Mouse (Mus musculus): ENCODE measurements at regions not wholly inside any gene's neighbourhood (a gene's known extent, or its start where the extent isn't known, plus 50 kb on each side); places are given as distances from the start of the nearest gene placed in this dataset.
A peak's percentile ranks its signal among the peaks of the same experiment; 100 is the strongest.

DNA sequence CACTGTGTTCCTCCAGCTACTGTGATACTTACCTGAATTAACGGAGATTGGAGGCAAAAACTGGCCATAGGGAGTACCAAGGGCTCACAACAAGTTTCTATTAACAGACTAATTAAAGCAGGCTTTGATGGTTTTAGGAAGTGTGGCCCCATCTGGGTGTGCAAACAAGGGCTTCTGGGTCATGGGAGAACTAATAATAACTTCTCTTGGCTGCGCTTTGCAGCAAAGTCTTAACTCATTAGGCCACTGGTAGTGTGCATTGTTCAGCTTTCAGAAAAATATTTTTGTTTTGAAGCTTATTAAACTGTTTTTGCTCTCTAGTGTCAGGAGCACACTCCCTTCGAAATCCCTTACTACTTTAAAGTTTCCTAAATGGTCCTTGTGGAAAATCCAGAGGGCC, 110.4 kb upstream of the Nxt1 start:
- ATAC-seq (replicated peaks; ENCODE audit: low FRiP score, low read depth) = no peak
- no peak for TF ChIP-seq CTCF (IDR thresholded peaks at IDR 0.05; ENCODE audit: low read depth)
- no peak for DNase-seq (ENCODE audit: low spot score)
- no peak overlapping the region for H3K4me3 ChIP-seq (replicated peaks; ENCODE audit: low read depth, low read length)
- H3K4me1 ChIP-seq (replicated peaks; ENCODE audit: insufficient read depth, low read length) = no peaks in the 10 kb centered on the region
- WGBS = 73% methylated on average over 3 of the region's 3 CpGs
- no peaks in the 10 kb centered on the region for H3K36me3 ChIP-seq (ENCODE audit: insufficient read depth, low read length)
- no peak overlapping the region for H3K4me2 ChIP-seq (ENCODE audit: low read length)
- no peaks in the 10 kb centered on the region for H3K9me3 ChIP-seq (replicated peaks; ENCODE audit: low read length)
- no peak overlapping the region for H3K27ac ChIP-seq
- no peaks in the 10 kb centered on the region for H3K27me3 ChIP-seq (ENCODE audit: insufficient read depth, low read length)
- H3K9ac ChIP-seq (ENCODE audit: low read depth, low read length) = no peak overlapping the region

DNA sequence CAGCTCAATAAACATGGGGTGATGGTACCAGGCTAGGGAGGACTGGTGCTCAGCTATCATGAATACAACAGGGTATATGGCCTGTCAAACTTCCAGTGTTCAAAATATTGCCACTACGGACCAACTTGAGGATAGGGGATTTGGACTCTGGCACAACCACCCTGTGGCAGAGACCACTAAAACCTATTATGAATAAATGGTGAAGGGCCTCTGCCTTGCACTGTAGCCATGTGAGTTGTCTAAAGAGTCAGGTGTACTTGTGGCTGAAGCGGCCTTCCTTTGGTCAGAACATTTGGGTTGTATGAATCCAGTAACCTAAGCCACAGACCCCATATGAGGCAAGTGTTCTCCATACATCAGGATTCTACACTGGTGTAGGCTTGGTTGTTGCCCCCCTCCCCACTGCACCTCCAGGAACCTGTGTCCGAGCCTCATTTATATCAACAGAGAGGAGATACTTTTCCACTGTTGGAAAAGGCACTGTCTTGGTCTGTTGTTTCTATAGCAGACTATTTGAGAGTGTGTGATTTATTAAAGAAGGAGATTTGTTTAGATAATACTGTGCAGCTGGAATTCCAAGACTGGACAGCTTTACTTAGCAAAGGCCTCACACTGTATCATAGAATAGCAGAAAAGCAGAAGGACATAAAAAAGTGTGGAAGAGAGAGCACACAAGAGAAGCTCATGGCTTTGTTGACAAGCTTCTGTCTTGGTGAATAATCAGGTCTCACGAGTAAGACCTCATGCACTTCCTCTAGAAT, 112.2 kb upstream of the Nxt1 start:
- WGBS = 78% methylated on average over 4 of the region's 4 CpGs
- Histone ChIP-seq H3K4me3 (replicated peaks; ENCODE audit: low read depth, low read length) (no peak overlapping the region), H3K9me3 (replicated peaks; ENCODE audit: low read length) (no peaks in the 10 kb centered on the region), H3K9ac (ENCODE audit: low read depth, low read length) (no peak overlapping the region), H3K4me2 (ENCODE audit: low read length) (no peak overlapping the region), H3K36me3 (ENCODE audit: insufficient read depth, low read length) (no peaks in the 10 kb centered on the region), H3K4me1 (replicated peaks; ENCODE audit: insufficient read depth, low read length) (no peaks in the 10 kb centered on the region), H3K27ac (no peak overlapping the region), H3K27me3 (ENCODE audit: insufficient read depth, low read length) (no peaks in the 10 kb centered on the region)
- TF ChIP-seq CTCF (IDR thresholded peaks at IDR 0.05; ENCODE audit: low read depth) = no peak
- ATAC-seq (replicated peaks; ENCODE audit: low FRiP score, low read depth) (no peak), DNase-seq (ENCODE audit: low spot score) (peak; percentile 24)

DNA sequence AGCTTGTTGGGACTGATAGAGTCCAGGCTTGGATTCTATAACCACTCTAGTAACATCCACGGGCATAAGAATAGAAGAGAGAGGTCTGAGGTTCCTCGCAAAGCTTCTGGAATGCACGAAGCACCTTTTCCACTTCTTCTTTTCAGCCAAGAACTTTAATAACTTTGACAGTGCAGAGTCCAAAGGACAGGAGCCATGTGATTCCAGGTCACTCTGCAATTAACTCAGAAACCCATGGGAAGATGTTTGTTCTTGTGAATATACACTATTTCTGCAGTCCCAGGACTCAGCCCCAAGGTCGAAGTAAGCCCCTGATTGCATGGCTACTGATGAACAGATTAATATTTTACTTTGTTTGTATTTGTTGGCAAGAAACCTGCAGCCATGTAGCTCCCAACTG, 113.0 kb upstream of the Nxt1 start:
- Histone ChIP-seq H3K4me3 (replicated peaks; ENCODE audit: low read depth, low read length) (no peak overlapping the region), H3K27ac (no peak overlapping the region), H3K4me1 (replicated peaks; ENCODE audit: insufficient read depth, low read length) (no peaks in the 10 kb centered on the region), H3K27me3 (ENCODE audit: insufficient read depth, low read length) (no peaks in the 10 kb centered on the region), H3K4me2 (ENCODE audit: low read length) (no peak overlapping the region), H3K9ac (ENCODE audit: low read depth, low read length) (no peak overlapping the region), H3K9me3 (replicated peaks; ENCODE audit: low read length) (no peaks in the 10 kb centered on the region), H3K36me3 (ENCODE audit: insufficient read depth, low read length) (no peaks in the 10 kb centered on the region)
- no peak for TF ChIP-seq CTCF (IDR thresholded peaks at IDR 0.05; ENCODE audit: low read depth)
- DNase-seq (ENCODE audit: low spot score) (no peak), ATAC-seq (replicated peaks; ENCODE audit: low FRiP score, low read depth) (no peak)
- WGBS = 75% methylated on average over 4 of the region's 4 CpGs

DNA sequence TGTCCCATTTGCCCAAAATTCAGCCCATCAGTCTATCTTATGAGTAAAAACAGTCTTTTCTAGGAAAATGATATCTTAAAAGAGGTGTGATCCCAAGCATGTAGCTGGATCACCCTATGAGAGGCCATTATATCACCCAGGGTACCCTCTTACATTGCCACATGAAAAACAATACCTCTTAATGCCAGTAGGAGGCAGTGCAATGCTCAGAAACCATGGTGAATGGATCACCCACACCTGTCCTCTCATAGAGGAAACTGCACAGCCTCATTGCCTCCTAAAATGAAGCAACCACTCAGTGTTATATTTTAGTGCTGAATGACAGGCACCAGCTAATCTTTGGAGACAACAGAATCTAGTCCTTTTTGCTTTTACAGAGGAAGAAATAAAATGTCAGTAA, 114.0 kb upstream of the Nxt1 start:
- DNase-seq (ENCODE audit: low spot score) = no peak
- Histone ChIP-seq H3K27me3 (ENCODE audit: insufficient read depth, low read length) (no peaks in the 10 kb centered on the region), H3K27ac (no peak overlapping the region), H3K4me3 (replicated peaks; ENCODE audit: low read depth, low read length) (no peak overlapping the region), H3K36me3 (ENCODE audit: insufficient read depth, low read length) (no peaks in the 10 kb centered on the region), H3K4me2 (ENCODE audit: low read length) (no peak overlapping the region), H3K4me1 (replicated peaks; ENCODE audit: insufficient read depth, low read length) (no peaks in the 10 kb centered on the region), H3K9me3 (replicated peaks; ENCODE audit: low read length) (no peaks in the 10 kb centered on the region), H3K9ac (ENCODE audit: low read depth, low read length) (no peak overlapping the region)
- peak; percentile 38; the same call in 1 of the 2 replicates for TF ChIP-seq CTCF (IDR thresholded peaks at IDR 0.05; ENCODE audit: low read depth)
- no peak for ATAC-seq (replicated peaks; ENCODE audit: low FRiP score, low read depth)

DNA sequence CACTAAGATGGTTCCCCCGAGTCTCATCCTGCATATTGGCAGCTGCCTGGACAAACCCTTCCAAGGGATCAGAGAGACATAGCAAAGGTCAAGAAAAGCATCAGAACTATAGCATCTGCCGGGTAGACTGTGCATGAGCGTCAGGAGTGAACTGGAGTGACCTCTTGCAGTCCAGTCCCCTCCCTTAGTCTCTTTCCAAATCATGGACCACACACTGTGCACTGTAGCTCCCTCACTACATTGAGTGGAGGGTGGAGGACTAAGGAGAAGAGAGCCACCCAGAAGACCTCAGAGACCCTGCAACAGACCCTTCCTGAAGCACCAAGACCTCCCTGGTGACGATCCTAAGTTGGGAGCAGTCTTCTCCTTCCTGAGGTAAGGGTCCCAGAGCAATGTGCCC, 107.8 kb upstream of the Cd93 start:
- H3K27ac ChIP-seq = no peak overlapping the region
- no peak for TF ChIP-seq CTCF (IDR thresholded peaks at IDR 0.05; ENCODE audit: low read depth)
- H3K4me3 ChIP-seq (replicated peaks; ENCODE audit: low read depth, low read length) = no peak overlapping the region
- H3K9me3 ChIP-seq (replicated peaks; ENCODE audit: low read length) = no peaks in the 10 kb centered on the region
- H3K27me3 ChIP-seq (ENCODE audit: insufficient read depth, low read length) = no peaks in the 10 kb centered on the region
- no peak overlapping the region for H3K4me2 ChIP-seq (ENCODE audit: low read length)
- 76% methylated on average over 4 of the region's 4 CpGs for WGBS
- DNase-seq (ENCODE audit: low spot score) (no peak), ATAC-seq (replicated peaks; ENCODE audit: low FRiP score, low read depth) (no peak)
- H3K9ac ChIP-seq (ENCODE audit: low read depth, low read length) = no peak overlapping the region
- no peaks in the 10 kb centered on the region for H3K4me1 ChIP-seq (replicated peaks; ENCODE audit: insufficient read depth, low read length)
- H3K36me3 ChIP-seq (ENCODE audit: insufficient read depth, low read length) = no peaks in the 10 kb centered on the region

DNA sequence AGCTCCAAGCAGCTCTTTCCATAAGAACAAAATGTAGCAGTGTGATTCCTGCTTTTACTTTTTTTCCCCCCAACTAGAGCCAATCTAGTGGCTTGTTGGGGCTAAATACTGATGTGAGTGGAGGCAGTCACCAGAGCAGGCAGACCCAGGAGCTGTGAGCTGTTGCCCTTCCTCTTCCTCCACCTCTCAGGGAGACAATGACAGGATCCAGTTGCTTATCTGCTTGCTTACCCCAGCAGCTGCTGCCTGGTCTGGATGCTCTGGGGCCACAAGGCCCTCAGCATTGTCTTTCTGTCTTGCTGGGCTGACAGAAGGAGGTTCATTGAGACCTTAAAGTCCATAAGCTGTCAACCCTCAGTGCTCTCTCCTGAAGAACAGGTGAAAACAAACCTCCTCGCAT, 106.3 kb upstream of the Cd93 start:
- DNase-seq (ENCODE audit: low spot score) (no peak), ATAC-seq (replicated peaks; ENCODE audit: low FRiP score, low read depth) (no peak)
- H3K36me3 ChIP-seq (ENCODE audit: insufficient read depth, low read length) = no peaks in the 10 kb centered on the region
- H3K27ac ChIP-seq = no peak overlapping the region
- H3K9ac ChIP-seq (ENCODE audit: low read depth, low read length) = no peak overlapping the region
- 97% methylated on average over 1 of the region's 1 CpGs for WGBS
- TF ChIP-seq CTCF (IDR thresholded peaks at IDR 0.05; ENCODE audit: low read depth) = no peak
- no peaks in the 10 kb centered on the region for H3K4me1 ChIP-seq (replicated peaks; ENCODE audit: insufficient read depth, low read length)
- H3K4me2 ChIP-seq (ENCODE audit: low read length) = no peak overlapping the region
- no peak overlapping the region for H3K4me3 ChIP-seq (replicated peaks; ENCODE audit: low read depth, low read length)
- H3K9me3 ChIP-seq (replicated peaks; ENCODE audit: low read length) = no peaks in the 10 kb centered on the region
- no peaks in the 10 kb centered on the region for H3K27me3 ChIP-seq (ENCODE audit: insufficient read depth, low read length)

DNA sequence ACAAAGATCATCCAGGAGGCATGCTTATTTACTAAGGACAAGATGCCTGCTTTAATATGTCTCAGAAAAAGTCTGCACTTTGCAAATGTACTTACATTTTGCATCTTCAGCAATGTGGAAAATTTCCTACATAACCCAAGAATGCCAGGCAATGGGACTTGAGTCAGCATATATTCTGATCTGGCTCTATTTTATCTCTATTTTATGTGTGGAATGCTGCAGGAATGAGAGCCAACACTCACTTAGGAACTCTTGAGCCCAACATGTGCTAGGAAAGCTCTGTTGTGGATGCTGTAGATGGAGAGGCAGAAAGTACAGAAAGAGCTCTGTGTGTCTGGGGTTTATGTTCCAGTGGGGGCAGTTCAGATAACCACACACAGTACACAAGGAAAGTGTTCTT, 99.0 kb upstream of the Cd93 start:
- Histone ChIP-seq H3K9me3 (replicated peaks; ENCODE audit: low read length) (no peaks in the 10 kb centered on the region), H3K4me2 (ENCODE audit: low read length) (no peak overlapping the region), H3K4me1 (replicated peaks; ENCODE audit: insufficient read depth, low read length) (no peaks in the 10 kb centered on the region), H3K36me3 (ENCODE audit: insufficient read depth, low read length) (no peaks in the 10 kb centered on the region), H3K27me3 (ENCODE audit: insufficient read depth, low read length) (no peaks in the 10 kb centered on the region), H3K9ac (ENCODE audit: low read depth, low read length) (no peak overlapping the region), H3K27ac (no peak overlapping the region), H3K4me3 (replicated peaks; ENCODE audit: low read depth, low read length) (no peak overlapping the region)
- DNase-seq (ENCODE audit: low spot score) (no peak), ATAC-seq (replicated peaks; ENCODE audit: low FRiP score, low read depth) (no peak)
- TF ChIP-seq CTCF (IDR thresholded peaks at IDR 0.05; ENCODE audit: low read depth) = no peak
